Mouse (Mus musculus) forebrain, embryonic 16.5 days (tissue): ENCODE measurements around the gene Robo2. TPM values are rescaled to one million over a fixed set of nuclear protein-coding genes. Genes with fewer than 3 reads are reported as not detected.
A peak's percentile ranks its signal among the peaks of the same experiment; 100 is the strongest.

Experiments used
- ATAC-seq: fragments of 200-750 bp; cut with Nextera tagmentation; 2 replicates; pipeline ENCODE4 v1.8.0; 2017; ENCODE audit warnings: mild to moderate bottlenecking, moderate library complexity
- H3K27ac ChIP-seq: fragments of 300-500 bp; sonication (generic); 2 replicates; pipeline ENCODE4 v1.5.1; 2014; ENCODE audit warnings: low read length, control low read depth
- H3K27me3 ChIP-seq: fragments of 300-500 bp; sonication (generic); replicated peaks from 2 replicates; pipeline ENCODE4 v1.6.1; 2014; ENCODE audit warnings: low read length; ENCODE audit not compliant: control insufficient read depth, insufficient read depth
- H3K36me3 ChIP-seq: fragments of 300-500 bp; sonication (generic); 2 replicates; pipeline ENCODE4 v1.6.1; 2014; ENCODE audit not compliant: control insufficient read depth, insufficient read depth
- H3K4me1 ChIP-seq: fragments of 300-500 bp; sonication (generic); replicated peaks from 2 replicates; pipeline ENCODE4 v1.6.1; 2014; ENCODE audit warnings: low read length; ENCODE audit not compliant: control insufficient read depth, insufficient read depth
- H3K4me2 ChIP-seq: fragments of 300-500 bp; sonication (generic); 2 replicates; pipeline ENCODE4 v1.6.1; 2014; ENCODE audit warnings: mild to moderate bottlenecking, low read length, control low read depth
- H3K4me3 ChIP-seq: fragments of 300-500 bp; sonication (generic); replicated peaks from 2 replicates; pipeline ENCODE4 v1.5.1; 2014; ENCODE audit warnings: mild to moderate bottlenecking, low read length, control low read depth
- H3K9ac ChIP-seq: fragments of 300-500 bp; sonication (generic); replicated peaks from 2 replicates; pipeline ENCODE4 v1.6.1; 2014; ENCODE audit warnings: low read depth, low read length, control low read depth
- H3K9me3 ChIP-seq: fragments of 300-500 bp; sonication (generic); 2 replicates; pipeline ENCODE4 v1.6.1; 2016; ENCODE audit warnings: low read length; ENCODE audit not compliant: control insufficient read depth
- WGBS: fragments of 180-500 bp; shearing (Covaris S2); extraction: QIAGEN DNeasy Blood & Tissue Kit; methylation state at CpG from one replicate; pipeline ENCODE4 v1.1.7; 2014; 5-methylcytosine and 5-hydroxymethylcytosine counted together
- polyA plus RNA-seq: library from polyadenylated mRNA; unstranded; fragments of >200 nt; fragmentation: Nextera tagmentation; extraction: Ambion mirVana; gene quantifications from 2 replicates; pipeline ENCODE4 v1.2.1, GENCODE M21; 2015

Robo2 gene
- polyA plus RNA-seq, 1 experiment from 2014 or later, result 132 TPM

DNA sequence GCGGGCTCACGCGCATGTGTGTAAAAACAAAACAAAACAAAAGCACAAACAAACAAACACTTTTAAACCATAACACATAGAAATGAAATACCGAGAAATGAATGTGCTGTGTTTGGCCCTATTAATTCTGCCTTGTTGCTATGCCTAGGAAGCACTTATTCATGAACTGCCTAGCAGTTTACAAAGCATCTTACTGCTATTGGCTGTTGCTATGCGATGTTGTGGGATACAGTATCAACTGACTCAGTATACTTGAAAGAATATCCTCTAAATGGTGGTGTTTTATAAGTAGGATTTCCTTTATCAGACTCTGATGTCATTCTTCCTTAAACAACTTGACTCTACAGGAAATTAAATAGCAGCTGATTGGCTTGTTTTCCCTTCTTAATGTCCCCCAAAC, 339.0 kb downstream of the Robo2 start:
- 76% methylated on average over 5 of the region's 5 CpGs for WGBS
- no peak overlapping the region for H3K9ac ChIP-seq
- no peak overlapping the region for H3K4me3 ChIP-seq
- H3K4me2 ChIP-seq, result no peak overlapping the region
- H3K4me1 ChIP-seq, result peaks cover 4% of the 10 kb centered on the region; the same call in 1 of the 2 replicates
- no peaks in the 10 kb centered on the region for H3K27me3 ChIP-seq
- no peak overlapping the region for H3K27ac ChIP-seq
- H3K9me3 ChIP-seq, result no peaks in the 10 kb centered on the region
- H3K36me3 ChIP-seq, result no peaks in the 10 kb centered on the region
- ATAC-seq, result peak; percentile 68

DNA sequence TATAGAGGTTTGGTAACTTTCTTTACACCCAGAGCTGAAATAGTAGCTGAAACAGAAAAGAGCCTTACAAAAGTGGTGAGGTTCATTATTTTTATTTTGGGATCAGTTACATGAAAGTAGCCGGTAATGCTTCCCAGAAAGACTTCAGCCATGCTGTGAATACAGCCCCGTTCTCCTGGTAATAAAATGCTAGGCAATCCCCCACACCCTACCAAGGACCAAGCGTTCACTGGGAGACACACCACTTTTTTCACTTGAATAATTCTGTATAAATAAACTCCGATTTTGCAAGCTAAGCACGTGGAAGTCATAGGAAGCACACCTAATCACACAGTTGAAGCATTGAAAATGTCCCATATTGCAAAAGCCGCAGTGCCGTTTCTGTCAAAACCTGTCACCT, 341.0 kb downstream of the Robo2 start:
- peaks cover 4% of the 10 kb centered on the region; the same call in 1 of the 2 replicates for H3K4me1 ChIP-seq
- H3K9me3 ChIP-seq, result no peaks in the 10 kb centered on the region
- no peak overlapping the region for H3K9ac ChIP-seq
- no peaks in the 10 kb centered on the region for H3K27me3 ChIP-seq
- ATAC-seq, result peak; percentile 39; the same call in 1 of the 2 replicates
- no peaks in the 10 kb centered on the region for H3K36me3 ChIP-seq
- no peak overlapping the region; the same call in 1 of the 2 replicates for H3K4me2 ChIP-seq
- WGBS, result 30% methylated on average over 7 of the region's 7 CpGs
- H3K4me3 ChIP-seq, result no peak overlapping the region
- no peak overlapping the region; the same call in 1 of the 2 replicates for H3K27ac ChIP-seq

DNA sequence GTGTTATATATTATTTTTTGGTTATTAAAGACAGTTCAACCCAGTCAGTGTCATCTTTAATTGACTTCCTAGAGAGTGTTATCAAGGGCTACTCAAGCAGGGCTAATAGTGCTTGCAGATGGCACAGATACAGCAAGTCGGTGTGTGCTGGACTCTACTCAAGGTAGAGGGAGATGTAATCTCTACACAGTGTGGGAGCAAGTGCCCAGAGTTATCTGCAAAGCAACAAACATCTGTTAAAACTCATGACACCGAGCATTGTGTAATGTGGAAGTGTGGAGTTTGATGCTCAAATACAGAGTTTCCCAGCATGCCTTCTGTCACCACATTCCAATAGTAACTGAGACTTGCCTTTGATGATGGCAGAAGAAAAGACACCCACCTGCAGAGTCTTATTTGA, 345.7 kb downstream of the Robo2 start:
- Histone ChIP-seq H3K27me3 (no peaks in the 10 kb centered on the region), H3K4me2 (no peak overlapping the region), H3K27ac (no peak overlapping the region), H3K9ac (no peak overlapping the region), H3K4me3 (no peak overlapping the region), H3K4me1 (peaks cover 4% of the 10 kb centered on the region; the same call in 1 of the 2 replicates), H3K9me3 (no peaks in the 10 kb centered on the region), H3K36me3 (no peaks in the 10 kb centered on the region)
- 0 out of 2 replicates have a peak, but pooled peaks have one; percentile 20 for ATAC-seq
- WGBS, result 72% methylated on average over 2 of the region's 2 CpGs

DNA sequence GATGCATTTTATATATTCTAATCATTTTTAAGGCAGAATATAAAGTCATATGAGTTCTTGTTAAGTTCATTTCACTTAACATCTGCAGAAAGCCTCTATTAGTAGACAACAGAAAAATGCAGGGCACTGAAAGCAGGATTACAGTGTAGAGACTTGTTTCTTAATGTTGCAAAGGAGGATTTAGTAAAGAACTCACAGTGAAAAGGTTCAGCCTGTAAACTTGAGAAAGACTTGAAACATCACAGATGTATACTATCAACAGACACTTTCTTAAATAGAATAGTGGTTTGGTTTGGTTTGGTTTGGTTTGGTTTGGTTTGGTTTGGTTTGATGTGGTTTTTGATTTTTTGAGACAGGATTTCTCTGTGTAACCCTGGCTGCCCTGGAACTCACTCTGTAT, 349.7 kb downstream of the Robo2 start:
- Histone ChIP-seq H3K27me3 (no peaks in the 10 kb centered on the region), H3K36me3 (no peaks in the 10 kb centered on the region), H3K27ac (no peak overlapping the region), H3K4me1 (peaks cover 8% of the 10 kb centered on the region), H3K9me3 (no peaks in the 10 kb centered on the region), H3K9ac (no peak overlapping the region), H3K4me3 (no peak overlapping the region), H3K4me2 (no peak overlapping the region)
- ATAC-seq, result no peak

DNA sequence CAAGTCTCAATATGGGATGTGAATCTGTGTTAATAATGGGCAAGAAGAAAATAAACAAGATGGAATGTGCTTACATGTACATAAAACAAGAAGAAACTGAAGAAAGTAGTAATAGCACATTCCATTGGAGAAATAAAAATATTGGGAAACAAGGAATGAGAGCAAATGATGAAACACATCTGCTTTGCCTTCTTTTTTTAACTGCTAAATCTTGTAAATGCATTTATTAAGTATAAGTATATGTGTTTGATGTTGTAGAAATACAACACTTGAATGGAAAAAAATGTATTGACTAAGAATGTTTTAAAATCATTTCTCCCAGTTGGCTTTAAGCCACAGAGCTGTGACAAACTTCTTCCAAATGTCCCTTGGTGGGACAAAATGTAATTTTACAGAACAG, 350.1 kb downstream of the Robo2 start:
- H3K27ac ChIP-seq, result no peak overlapping the region
- H3K27me3 ChIP-seq, result no peaks in the 10 kb centered on the region
- no peaks in the 10 kb centered on the region for H3K36me3 ChIP-seq
- no peak overlapping the region for H3K4me3 ChIP-seq
- H3K4me2 ChIP-seq, result no peak overlapping the region
- H3K9ac ChIP-seq, result no peak overlapping the region
- no peaks in the 10 kb centered on the region for H3K9me3 ChIP-seq
- H3K4me1 ChIP-seq, result peaks cover 11% of the 10 kb centered on the region
- no peak for ATAC-seq

DNA sequence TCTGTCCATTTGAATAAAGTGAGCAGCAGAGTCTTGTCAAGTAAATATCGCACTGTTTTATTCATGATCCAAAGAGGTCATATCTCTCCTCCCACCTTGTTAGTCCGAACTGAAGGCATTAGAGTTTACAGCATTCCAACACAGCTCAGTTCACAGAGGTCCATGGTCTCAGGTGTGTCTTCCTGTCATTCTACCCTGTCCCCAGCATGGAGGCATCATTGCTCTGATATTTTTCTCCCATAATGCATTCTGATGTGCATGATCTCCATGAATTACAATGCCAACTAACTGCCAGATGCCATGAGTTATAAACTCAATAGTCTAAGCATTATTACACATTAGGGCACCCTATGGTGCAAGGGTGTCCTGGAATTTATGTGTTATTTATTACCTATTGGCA, 354.7 kb downstream of the Robo2 start:
- no peak for ATAC-seq
- H3K4me2 ChIP-seq, result no peak overlapping the region
- H3K27me3 ChIP-seq, result no peaks in the 10 kb centered on the region
- H3K9me3 ChIP-seq, result no peaks in the 10 kb centered on the region
- no peaks in the 10 kb centered on the region for H3K36me3 ChIP-seq
- WGBS, result 92% methylated on average over 2 of the region's 2 CpGs
- H3K4me1 ChIP-seq, result peaks cover 25% of the 10 kb centered on the region
- H3K4me3 ChIP-seq, result no peak overlapping the region
- no peak overlapping the region for H3K27ac ChIP-seq
- H3K9ac ChIP-seq, result no peak overlapping the region

DNA sequence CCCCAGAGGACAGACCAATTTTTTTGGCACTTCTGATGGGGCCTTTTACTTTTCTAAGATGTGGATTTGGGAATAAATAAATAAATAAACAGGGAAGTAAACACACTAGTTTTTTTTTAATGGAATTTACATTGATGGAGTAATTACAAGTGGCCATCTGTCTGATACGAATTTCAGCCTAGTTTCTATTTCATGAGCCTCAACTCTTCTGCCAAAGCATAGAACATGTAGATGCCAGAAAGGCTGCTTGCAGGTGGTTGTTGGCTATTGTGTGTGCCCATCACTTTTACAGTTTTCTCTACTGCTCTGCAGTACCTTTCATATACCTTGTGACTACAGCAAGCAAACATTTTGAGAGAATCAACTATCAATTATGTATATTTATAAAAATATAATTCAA, 355.4 kb downstream of the Robo2 start:
- Histone ChIP-seq H3K4me2 (no peak overlapping the region), H3K27me3 (no peaks in the 10 kb centered on the region), H3K4me3 (no peak overlapping the region), H3K4me1 (peaks cover 25% of the 10 kb centered on the region), H3K36me3 (no peaks in the 10 kb centered on the region), H3K9ac (no peak overlapping the region), H3K27ac (no peak overlapping the region), H3K9me3 (no peaks in the 10 kb centered on the region)
- no peak for ATAC-seq
- 29% methylated on average over 1 of the region's 1 CpGs for WGBS

DNA sequence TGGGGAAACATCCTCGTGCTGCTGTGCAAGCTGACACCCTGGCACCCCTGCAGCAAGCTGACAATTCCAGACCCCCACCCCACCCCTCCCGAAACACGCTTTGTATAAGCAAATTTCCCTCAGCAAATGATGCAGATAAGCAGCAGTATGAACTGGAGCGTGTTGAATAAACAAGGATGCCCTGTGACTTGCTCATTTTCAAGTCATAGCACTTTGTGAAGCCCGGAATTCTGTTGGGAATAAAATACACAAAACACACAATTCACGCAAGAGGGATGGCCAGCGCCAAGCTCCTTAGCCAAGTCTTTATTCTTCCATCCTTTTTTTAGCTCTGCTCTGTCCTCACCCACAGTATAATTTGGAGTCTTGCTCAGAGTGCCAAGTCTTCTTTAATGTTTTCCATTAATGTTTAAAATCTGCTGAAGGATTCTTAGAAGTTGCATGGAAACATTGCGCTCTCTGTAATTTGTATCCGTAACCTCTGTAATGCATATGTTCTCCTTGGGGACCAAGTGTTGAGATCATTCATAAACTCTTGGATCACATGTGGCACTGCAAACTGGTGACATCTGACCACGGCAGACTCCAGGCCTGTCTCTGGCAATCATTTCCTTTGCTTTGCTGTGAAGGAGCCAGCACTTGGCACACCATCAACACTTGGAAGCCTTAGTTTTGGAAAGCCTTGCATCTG, 356.4 kb downstream of the Robo2 start:
- Histone ChIP-seq H3K27me3 (no peaks in the 10 kb centered on the region), H3K9ac (no peak overlapping the region), H3K4me2 (peak overlapping the region; percentile 23), H3K36me3 (no peaks in the 10 kb centered on the region), H3K4me1 (peaks cover 25% of the 10 kb centered on the region), H3K4me3 (no peak overlapping the region), H3K27ac (peak overlapping the region; percentile 65), H3K9me3 (no peaks in the 10 kb centered on the region)
- ATAC-seq, result peak; percentile 90
- 37% methylated on average over 10 of the region's 10 CpGs for WGBS

DNA sequence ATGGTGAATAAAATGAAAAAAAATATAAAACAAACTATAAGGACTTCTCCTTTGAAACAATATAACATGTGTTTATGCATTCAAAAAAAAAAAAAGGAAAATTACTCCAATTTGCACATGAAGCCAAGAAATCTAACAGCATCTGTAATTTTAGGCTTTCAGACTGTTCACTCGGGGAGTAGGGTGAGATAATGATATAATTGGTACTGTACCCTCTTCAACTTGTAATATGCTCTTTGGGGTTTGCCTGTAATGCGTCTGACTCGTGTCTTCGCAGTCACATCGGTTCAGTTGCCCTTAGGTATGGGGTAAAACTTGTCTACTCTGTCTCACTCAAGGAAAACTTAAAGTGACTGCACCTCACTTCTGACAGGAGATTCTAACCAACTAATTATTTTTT, 362.2 kb downstream of the Robo2 start:
- no peak overlapping the region for H3K9ac ChIP-seq
- no peaks in the 10 kb centered on the region for H3K36me3 ChIP-seq
- WGBS, result 57% methylated on average over 5 of the region's 5 CpGs
- H3K9me3 ChIP-seq, result no peaks in the 10 kb centered on the region
- peaks cover 14% of the 10 kb centered on the region for H3K4me1 ChIP-seq
- H3K27ac ChIP-seq, result no peak overlapping the region
- H3K4me2 ChIP-seq, result no peak overlapping the region
- no peak overlapping the region for H3K4me3 ChIP-seq
- no peaks in the 10 kb centered on the region for H3K27me3 ChIP-seq
- peak; percentile 78 for ATAC-seq

DNA sequence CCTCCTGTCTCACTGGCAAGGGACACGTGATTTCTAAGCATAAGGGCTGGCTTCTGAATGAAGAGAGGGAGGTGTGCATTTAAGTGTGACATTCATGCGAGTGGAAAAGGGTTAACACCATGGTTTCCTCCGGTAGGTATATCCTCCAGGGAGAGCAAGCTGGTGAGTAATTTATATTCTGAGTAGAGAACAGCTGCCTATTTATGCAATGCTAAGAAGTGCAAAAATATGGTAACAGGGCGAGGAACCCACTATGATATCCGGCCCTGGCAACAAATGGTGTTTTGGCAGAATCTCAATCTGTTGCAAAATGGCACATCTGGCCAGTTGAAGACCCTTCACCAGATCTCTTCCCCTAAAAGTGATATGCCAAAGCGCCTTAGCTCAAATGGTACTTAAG, 362.6 kb downstream of the Robo2 start:
- Histone ChIP-seq H3K4me2 (no peak overlapping the region), H3K36me3 (no peaks in the 10 kb centered on the region), H3K27ac (0 out of 2 replicates have a peak overlapping the region, but pooled peaks have one; percentile 5), H3K4me3 (no peak overlapping the region), H3K9me3 (no peaks in the 10 kb centered on the region), H3K9ac (no peak overlapping the region), H3K27me3 (no peaks in the 10 kb centered on the region), H3K4me1 (peaks cover 10% of the 10 kb centered on the region)
- peak; percentile 72 for ATAC-seq
- 28% methylated on average over 6 of the region's 6 CpGs for WGBS
